Mouse (Mus musculus): ENCODE data around the gene Ifitm2. TPM values are rescaled to one million over a fixed set of nuclear protein-coding genes. Genes with fewer than 3 reads are reported as not detected.
A peak's percentile ranks its signal among the peaks of the same experiment; 100 is the strongest.

Ifitm2 gene
- polyA plus RNA-seq (2014; fragmentation: Nextera tagmentation; extraction: Ambion mirVana), result 225 and 231 TPM in 2 replicates

DNA sequence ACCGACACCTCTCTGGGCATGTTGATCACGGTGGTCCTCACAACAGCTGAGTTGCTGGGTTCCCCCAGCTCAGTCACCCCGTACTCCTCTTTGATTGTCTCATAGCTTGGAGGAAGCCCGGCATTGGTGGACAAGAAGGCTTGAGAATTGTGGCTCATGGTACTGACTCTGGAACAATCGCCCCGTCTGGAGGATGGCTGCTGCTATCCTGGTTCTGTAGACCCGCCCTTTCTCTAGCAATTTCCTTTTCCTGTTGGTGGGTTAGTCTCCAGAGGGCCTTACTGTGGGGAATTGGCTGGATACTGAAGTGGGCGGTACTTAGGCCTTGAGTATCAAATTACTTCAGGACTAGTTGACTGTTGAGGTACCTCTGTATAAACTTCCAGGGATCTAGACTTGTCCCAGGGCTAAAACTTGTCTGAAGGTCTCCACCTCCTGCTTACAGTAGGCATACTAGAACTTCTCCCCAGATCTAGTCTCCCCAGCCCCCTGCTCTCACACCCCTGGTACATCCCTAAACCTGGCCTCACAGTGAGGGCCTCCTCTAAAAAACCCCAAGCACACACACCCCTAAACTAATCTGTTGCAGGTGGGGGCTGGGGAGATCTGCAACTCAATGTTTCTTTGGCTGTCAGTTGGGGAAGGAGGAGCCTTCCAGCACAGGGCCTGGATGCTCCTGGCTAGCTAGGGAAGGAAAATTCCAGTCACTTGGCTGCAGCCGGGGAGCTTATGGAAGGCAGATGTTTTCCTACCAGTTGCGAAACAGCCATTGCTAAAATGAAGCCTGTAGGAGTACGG, at the start of gene Ifitm2, which contains the start of gene Gm45717:
TSS of gene Ifitm2 (minus strand) at position 230 of the 798 bp plus-strand sequence.
TSS of gene Gm45717 (minus strand) at position 180 of the 798 bp plus-strand sequence.
- H3K4me1 ChIP-seq (replicated peaks; ENCODE audit: control insufficient read depth, insufficient read depth, low read length), result 0 out of 2 replicates have a peak, but pooled peaks cover 7% of the 10 kb centered on the region
- peak within 1 kb of the TSS; percentile 28 for H3K4me3 ChIP-seq (ENCODE audit: low read depth, low read length)
- DNase-seq (ENCODE audit: low spot score) (no peak), ATAC-seq (replicated peaks; ENCODE audit: low FRiP score) (peak; percentile 49)
- H3K36me3 ChIP-seq (ENCODE audit: control insufficient read depth, insufficient read depth, low read length), result no peaks in the 10 kb centered on the region
- H3K27ac ChIP-seq (ENCODE audit: low read depth, low read length), result 0 out of 2 replicates have a peak within 1 kb of the TSS, but pooled peaks have one; percentile 18
- H3K27me3 ChIP-seq (ENCODE audit: control insufficient read depth, insufficient read depth, low read length), result 0 out of 2 replicates have a peak, but pooled peaks cover 2% of the 10 kb centered on the region
- no peaks in the 10 kb centered on the region for H3K9me3 ChIP-seq (ENCODE audit: control insufficient read depth, low read length)
- WGBS, result 27% methylated on average over 11 of the region's 11 CpGs
- peak within 1 kb of the TSS; percentile 50 for H3K4me2 ChIP-seq (ENCODE audit: low read depth, low read length, severe bottlenecking)
- H3K9ac ChIP-seq (ENCODE audit: low read length), result peak within 1 kb of the TSS; percentile 47; the same call in 1 of the 2 replicates

DNA sequence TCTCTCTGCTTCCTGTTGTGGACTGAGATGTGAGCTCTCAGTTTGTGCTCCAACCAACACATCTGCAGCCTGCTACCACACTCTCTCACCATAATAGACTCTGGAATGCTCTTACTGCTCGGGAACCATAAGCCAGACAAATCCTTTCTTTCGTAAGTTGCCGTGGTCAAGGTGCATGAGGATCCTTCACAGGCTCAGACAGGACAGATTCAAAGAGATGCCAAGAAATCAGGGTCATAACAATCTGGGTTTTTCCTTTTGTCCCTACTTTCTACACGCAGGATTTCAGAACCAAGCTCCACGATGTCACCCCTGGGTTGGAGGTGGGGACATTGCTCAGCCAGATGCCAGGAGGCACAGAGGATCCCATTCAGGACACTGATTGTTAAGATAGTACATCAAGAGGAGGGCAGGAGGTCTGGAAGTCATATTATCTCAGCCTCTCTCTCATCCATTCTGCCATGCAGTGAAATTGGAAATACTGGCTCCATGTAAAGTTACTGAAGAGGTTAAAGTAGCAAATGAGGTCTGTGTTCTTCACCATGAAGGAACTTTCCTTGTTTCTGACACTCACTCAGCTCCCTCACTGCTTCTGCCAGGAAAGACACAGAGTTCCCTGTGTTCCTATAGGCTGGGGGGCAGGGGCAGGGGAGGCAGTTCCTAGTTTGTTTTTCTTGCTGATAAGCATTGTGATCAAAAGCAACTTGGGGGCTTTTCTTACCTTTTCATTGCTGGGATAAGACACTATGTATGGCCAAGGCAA, 47.6 kb upstream of the Ifitm2 start:
- H3K27ac ChIP-seq (ENCODE audit: low read depth, low read length), result no peak overlapping the region
- no peak overlapping the region for H3K4me3 ChIP-seq (ENCODE audit: low read depth, low read length)

GRCm38 (mm10) chr7:141000881-141001708, 45.3 kb upstream of the Ifitm2 start:
- Histone ChIP-seq H3K27ac (ENCODE audit: low read depth, low read length) (no peak overlapping the region), H3K4me2 (ENCODE audit: low read depth, low read length, severe bottlenecking) (no peak overlapping the region), H3K27me3 (ENCODE audit: control insufficient read depth, insufficient read depth, low read length) (no peaks in the 10 kb centered on the region), H3K4me1 (replicated peaks; ENCODE audit: control insufficient read depth, insufficient read depth, low read length) (no peaks in the 10 kb centered on the region), H3K36me3 (ENCODE audit: control insufficient read depth, insufficient read depth, low read length) (no peaks in the 10 kb centered on the region), H3K4me3 (ENCODE audit: low read depth, low read length) (no peak overlapping the region), H3K9me3 (ENCODE audit: control insufficient read depth, low read length) (no peaks in the 10 kb centered on the region), H3K9ac (ENCODE audit: low read length) (no peak overlapping the region)
- 76% methylated on average over 15 of the region's 15 CpGs for WGBS
- no peak for DNase-seq (ENCODE audit: low spot score)
- no peak for ATAC-seq (replicated peaks; ENCODE audit: low FRiP score)

More for the DNA sequence above, 47.6 kb upstream of the Ifitm2 start:
- no peak overlapping the region for H3K9ac ChIP-seq (ENCODE audit: low read length)
- DNase-seq (ENCODE audit: low spot score) (no peak), ATAC-seq (replicated peaks; ENCODE audit: low FRiP score) (no peak)
- no peaks in the 10 kb centered on the region for H3K27me3 ChIP-seq (ENCODE audit: control insufficient read depth, insufficient read depth, low read length)
- no peaks in the 10 kb centered on the region for H3K9me3 ChIP-seq (ENCODE audit: control insufficient read depth, low read length)
- 85% methylated on average over 5 of the region's 5 CpGs for WGBS
- no peak overlapping the region for H3K4me2 ChIP-seq (ENCODE audit: low read depth, low read length, severe bottlenecking)
- no peaks in the 10 kb centered on the region for H3K36me3 ChIP-seq (ENCODE audit: control insufficient read depth, insufficient read depth, low read length)
- no peaks in the 10 kb centered on the region; the same call in 1 of the 2 replicates for H3K4me1 ChIP-seq (replicated peaks; ENCODE audit: control insufficient read depth, insufficient read depth, low read length)

- DNase-seq (ENCODE audit: low spot score), result no peak
- ATAC-seq (replicated peaks; ENCODE audit: low FRiP score), result no peak
- WGBS, result 93% methylated on average over 11 of the region's 11 CpGs
- no peaks in the 10 kb centered on the region for H3K36me3 ChIP-seq (ENCODE audit: control insufficient read depth, insufficient read depth, low read length)
- H3K27ac ChIP-seq (ENCODE audit: low read depth, low read length), result no peak overlapping the region
- H3K27me3 ChIP-seq (ENCODE audit: control insufficient read depth, insufficient read depth, low read length), result no peaks in the 10 kb centered on the region
- no peak overlapping the region for H3K4me2 ChIP-seq (ENCODE audit: low read depth, low read length, severe bottlenecking)
- no peaks in the 10 kb centered on the region for H3K4me1 ChIP-seq (replicated peaks; ENCODE audit: control insufficient read depth, insufficient read depth, low read length)
- H3K9ac ChIP-seq (ENCODE audit: low read length), result no peak overlapping the region
- H3K9me3 ChIP-seq (ENCODE audit: control insufficient read depth, low read length), result no peaks in the 10 kb centered on the region
- no peak overlapping the region for H3K4me3 ChIP-seq (ENCODE audit: low read depth, low read length)
Measured at GRCm38 (mm10) chr7:140998853-140999700, 43.3 kb upstream of the Ifitm2 start.

- 63% methylated on average over 1 of the region's 1 CpGs for WGBS
- Histone ChIP-seq H3K9me3 (ENCODE audit: control insufficient read depth, low read length) (no peaks in the 10 kb centered on the region), H3K4me2 (ENCODE audit: low read depth, low read length, severe bottlenecking) (no peak overlapping the region), H3K27ac (ENCODE audit: low read depth, low read length) (no peak overlapping the region), H3K27me3 (ENCODE audit: control insufficient read depth, insufficient read depth, low read length) (no peaks in the 10 kb centered on the region), H3K4me1 (replicated peaks; ENCODE audit: control insufficient read depth, insufficient read depth, low read length) (no peaks in the 10 kb centered on the region), H3K4me3 (ENCODE audit: low read depth, low read length) (no peak overlapping the region), H3K9ac (ENCODE audit: low read length) (no peak overlapping the region), H3K36me3 (ENCODE audit: control insufficient read depth, insufficient read depth, low read length) (no peaks in the 10 kb centered on the region)
- no peak for DNase-seq (ENCODE audit: low spot score)
- no peak for ATAC-seq (replicated peaks; ENCODE audit: low FRiP score)
Measured at GRCm38 (mm10) chr7:140997817-140998216, 42.0 kb upstream of the Ifitm2 start.

GRCm38 (mm10) chr7:140991117-140991689, 35.4 kb upstream of the Ifitm2 start:
- H3K27ac ChIP-seq (ENCODE audit: low read depth, low read length), result no peak overlapping the region
- no peaks in the 10 kb centered on the region for H3K36me3 ChIP-seq (ENCODE audit: control insufficient read depth, insufficient read depth, low read length)
- ATAC-seq (replicated peaks; ENCODE audit: low FRiP score) (no peak), DNase-seq (ENCODE audit: low spot score) (no peak)
- no peaks in the 10 kb centered on the region for H3K27me3 ChIP-seq (ENCODE audit: control insufficient read depth, insufficient read depth, low read length)
- no peak overlapping the region for H3K9ac ChIP-seq (ENCODE audit: low read length)
- no peak overlapping the region for H3K4me2 ChIP-seq (ENCODE audit: low read depth, low read length, severe bottlenecking)
- 91% methylated on average over 14 of the region's 14 CpGs for WGBS
- H3K4me1 ChIP-seq (replicated peaks; ENCODE audit: control insufficient read depth, insufficient read depth, low read length), result no peaks in the 10 kb centered on the region
- H3K4me3 ChIP-seq (ENCODE audit: low read depth, low read length), result no peak overlapping the region
- no peaks in the 10 kb centered on the region for H3K9me3 ChIP-seq (ENCODE audit: control insufficient read depth, low read length)

- Histone ChIP-seq H3K9ac (ENCODE audit: low read length) (no peak overlapping the region), H3K27me3 (ENCODE audit: control insufficient read depth, insufficient read depth, low read length) (no peaks in the 10 kb centered on the region), H3K27ac (ENCODE audit: low read depth, low read length) (no peak overlapping the region), H3K4me2 (ENCODE audit: low read depth, low read length, severe bottlenecking) (no peak overlapping the region), H3K4me3 (ENCODE audit: low read depth, low read length) (no peak overlapping the region), H3K4me1 (replicated peaks; ENCODE audit: control insufficient read depth, insufficient read depth, low read length) (no peaks in the 10 kb centered on the region), H3K9me3 (ENCODE audit: control insufficient read depth, low read length) (no peaks in the 10 kb centered on the region; the same call in 1 of the 2 replicates), H3K36me3 (ENCODE audit: control insufficient read depth, insufficient read depth, low read length) (no peaks in the 10 kb centered on the region)
- 80% methylated on average over 5 of the region's 5 CpGs for WGBS
- no peak for DNase-seq (ENCODE audit: low spot score)
- no peak for ATAC-seq (replicated peaks; ENCODE audit: low FRiP score)
Measured at GRCm38 (mm10) chr7:140990622-140991021, 34.8 kb upstream of the Ifitm2 start.
